Mouse (Mus musculus): ENCODE data around the gene U2surp. TPM values are rescaled to one million over a fixed set of nuclear protein-coding genes. Genes with fewer than 3 reads are reported as not detected.
"Not testable (repeated sequence)": the region's sequence is repeated elsewhere in the genome, so short reads cannot be mapped to it uniquely, and the experiment has no call there.

U2surp gene
- polyA plus RNA-seq, 1 experiment from 2014 or later: 125 TPM

DNA sequence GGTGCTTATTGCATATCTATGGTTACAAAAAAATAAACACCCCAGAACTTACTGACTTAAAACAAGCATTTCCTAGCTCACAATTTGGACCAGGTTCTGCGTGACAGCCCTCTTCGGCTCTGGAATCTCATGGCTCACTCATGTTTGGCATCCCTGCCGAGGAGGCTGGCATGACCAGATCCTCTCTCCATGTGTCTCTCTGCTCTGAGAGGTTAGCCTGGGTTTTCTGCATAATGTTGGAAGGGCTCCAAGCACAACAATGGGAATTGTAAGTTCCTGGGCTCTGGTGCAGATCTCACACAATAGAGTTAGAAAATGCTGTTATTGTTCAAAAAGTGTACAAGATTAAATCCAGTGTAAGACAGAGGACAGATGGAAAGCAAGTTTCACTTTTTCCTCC lies 19.3 kb upstream of the U2surp start:
- Histone ChIP-seq H3K27me3 (ENCODE audit: insufficient read depth, low read length) (no peaks in the 10 kb centered on the region), H3K4me2 (no peak overlapping the region), H3K4me1 (ENCODE audit: insufficient read depth) (no peaks in the 10 kb centered on the region), H3K27ac (ENCODE audit: low read depth) (no peak overlapping the region), H3K9ac (no peak overlapping the region), H3K36me3 (ENCODE audit: insufficient read depth) (no peaks in the 10 kb centered on the region), H3K9me3 (ENCODE audit: low read depth, low read length) (no peaks in the 10 kb centered on the region), H3K4me3 (ENCODE audit: low read depth, low read length) (no peak overlapping the region)
- DNase-seq: no peak
- 65% methylated on average over 3 of the region's 3 CpGs for WGBS
- no peak for ATAC-seq (ENCODE audit: insufficient read depth)
- TF ChIP-seq CTCF (IDR thresholded peaks at IDR 0.05; ENCODE audit: low read depth): no peak

DNA sequence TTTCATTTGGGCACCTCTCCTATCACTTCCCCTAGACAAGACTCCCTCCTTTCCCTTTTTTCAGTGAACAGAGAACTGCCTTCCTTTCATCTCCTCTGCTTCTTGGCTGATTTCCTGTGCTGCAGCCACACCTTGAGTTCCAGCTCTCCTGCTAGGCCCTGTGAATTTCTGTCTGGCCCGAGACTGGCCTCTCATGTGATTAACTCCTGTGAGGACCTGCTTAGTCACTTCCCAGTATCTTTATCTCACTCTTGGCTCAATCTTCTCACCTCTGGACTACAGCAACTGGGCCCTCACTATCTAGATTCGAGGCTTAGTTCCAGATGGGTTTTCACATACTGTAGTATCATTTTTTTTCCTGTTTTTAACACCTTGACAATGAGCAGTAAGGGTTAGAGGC lies 15.9 kb upstream of the U2surp start:
- ATAC-seq (ENCODE audit: insufficient read depth) (no peak), DNase-seq (no peak)
- no peak overlapping the region for H3K4me2 ChIP-seq
- WGBS: 31% methylated on average over 2 of the region's 2 CpGs
- TF ChIP-seq CTCF (IDR thresholded peaks at IDR 0.05; ENCODE audit: low read depth): no peak
- H3K4me1 ChIP-seq (ENCODE audit: insufficient read depth): no peaks in the 10 kb centered on the region
- H3K9me3 ChIP-seq (ENCODE audit: low read depth, low read length): no peaks in the 10 kb centered on the region
- no peaks in the 10 kb centered on the region for H3K27me3 ChIP-seq (ENCODE audit: insufficient read depth, low read length)
- H3K9ac ChIP-seq: no peak overlapping the region
- no peak overlapping the region for H3K27ac ChIP-seq (ENCODE audit: low read depth)
- no peak overlapping the region for H3K4me3 ChIP-seq (ENCODE audit: low read depth, low read length)
- H3K36me3 ChIP-seq (ENCODE audit: insufficient read depth): no peaks in the 10 kb centered on the region

DNA sequence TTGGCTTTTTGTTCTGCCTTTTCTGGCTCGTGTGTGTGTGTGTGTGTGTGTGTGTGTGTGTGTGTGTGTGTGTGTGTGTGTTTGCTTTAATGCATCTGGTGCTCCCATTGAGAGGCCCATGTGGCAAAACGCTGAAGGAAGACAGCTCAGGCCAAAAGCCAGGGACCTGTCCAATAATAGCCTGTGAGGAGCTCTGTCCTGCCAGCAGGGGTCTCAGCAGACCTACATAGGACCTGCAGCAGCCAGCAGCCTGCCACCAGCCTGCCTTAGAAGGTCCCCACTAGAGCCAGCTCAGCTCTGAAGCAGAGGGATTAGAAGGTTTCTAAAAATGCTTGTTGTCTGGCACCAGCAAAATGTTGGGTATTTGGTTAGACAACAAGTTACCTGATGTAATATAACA lies 14.2 kb upstream of the U2surp start:
- Histone ChIP-seq H3K9ac (no peak overlapping the region), H3K4me3 (ENCODE audit: low read depth, low read length) (no peak overlapping the region), H3K4me2 (no peak overlapping the region), H3K27ac (ENCODE audit: low read depth) (no peak overlapping the region), H3K9me3 (ENCODE audit: low read depth, low read length) (no peaks in the 10 kb centered on the region), H3K4me1 (ENCODE audit: insufficient read depth) (no peaks in the 10 kb centered on the region), H3K27me3 (ENCODE audit: insufficient read depth, low read length) (no peaks in the 10 kb centered on the region), H3K36me3 (ENCODE audit: insufficient read depth) (no peaks in the 10 kb centered on the region)
- TF ChIP-seq CTCF (IDR thresholded peaks at IDR 0.05; ENCODE audit: low read depth): peak; percentile 71
- DNase-seq: peak; percentile 69
- peak; percentile 90 for ATAC-seq (ENCODE audit: insufficient read depth)
- 15% methylated on average over 2 of the region's 2 CpGs for WGBS

DNA sequence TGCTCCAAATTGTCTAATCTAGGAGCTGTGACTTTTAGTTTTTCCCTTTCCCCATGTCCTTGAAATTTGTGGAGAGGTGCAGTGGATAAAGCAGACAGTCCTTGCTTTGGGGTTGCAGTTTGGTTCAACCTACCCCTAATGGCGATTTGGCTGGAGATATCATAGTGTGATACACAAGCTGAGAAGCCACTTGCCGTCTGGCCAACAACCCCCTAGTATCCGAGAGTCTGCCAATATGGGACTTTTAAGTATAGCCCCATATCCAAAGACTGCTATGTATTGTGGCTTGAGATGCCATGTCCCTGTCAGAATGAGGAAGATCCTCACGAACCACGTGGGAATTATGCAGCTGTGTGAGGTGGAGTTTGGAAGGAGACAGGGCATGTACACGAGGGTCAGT lies 13.6 kb upstream of the U2surp start:
- H3K9ac ChIP-seq: no peak overlapping the region
- no peaks in the 10 kb centered on the region for H3K27me3 ChIP-seq (ENCODE audit: insufficient read depth, low read length)
- 69% methylated on average over 6 of the region's 6 CpGs for WGBS
- H3K27ac ChIP-seq (ENCODE audit: low read depth): no peak overlapping the region
- H3K4me1 ChIP-seq (ENCODE audit: insufficient read depth): no peaks in the 10 kb centered on the region
- ATAC-seq (ENCODE audit: insufficient read depth) (no peak), DNase-seq (no peak)
- H3K4me2 ChIP-seq: no peak overlapping the region
- no peaks in the 10 kb centered on the region for H3K9me3 ChIP-seq (ENCODE audit: low read depth, low read length)
- H3K4me3 ChIP-seq (ENCODE audit: low read depth, low read length): no peak overlapping the region
- no peak for TF ChIP-seq CTCF (IDR thresholded peaks at IDR 0.05; ENCODE audit: low read depth)
- H3K36me3 ChIP-seq (ENCODE audit: insufficient read depth): no peaks in the 10 kb centered on the region

DNA sequence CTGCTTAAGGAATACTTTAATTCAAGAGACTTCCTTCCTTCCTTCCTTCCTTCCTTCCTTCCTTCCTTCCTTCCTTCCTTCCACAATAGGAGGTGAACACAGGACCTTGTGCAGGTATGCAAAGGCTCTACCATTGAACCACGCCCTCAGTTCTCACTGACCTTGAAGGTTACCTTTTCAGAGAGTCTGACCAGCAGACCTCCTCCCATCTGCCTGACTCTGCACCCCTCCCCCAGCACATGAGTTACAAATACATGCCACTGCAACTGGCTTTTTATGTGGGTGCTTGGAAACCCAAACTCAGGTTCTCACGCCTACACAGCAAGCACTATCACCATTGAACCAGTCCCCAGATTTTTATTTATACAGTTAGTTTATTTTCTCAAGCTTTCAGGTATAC lies 10.8 kb upstream of the U2surp start:
- Histone ChIP-seq H3K9me3 (ENCODE audit: low read depth, low read length) (no peaks in the 10 kb centered on the region), H3K4me2 (no peak overlapping the region), H3K9ac (no peak overlapping the region), H3K4me3 (ENCODE audit: low read depth, low read length) (no peak overlapping the region), H3K36me3 (ENCODE audit: insufficient read depth) (no peaks in the 10 kb centered on the region), H3K27me3 (ENCODE audit: insufficient read depth, low read length) (no peaks in the 10 kb centered on the region), H3K4me1 (ENCODE audit: insufficient read depth) (no peaks in the 10 kb centered on the region), H3K27ac (ENCODE audit: low read depth) (no peak overlapping the region)
- ATAC-seq (ENCODE audit: insufficient read depth) (no peak), DNase-seq (no peak)
- 74% methylated on average over 2 of the region's 2 CpGs for WGBS
- no peak for TF ChIP-seq CTCF (IDR thresholded peaks at IDR 0.05; ENCODE audit: low read depth)

DNA sequence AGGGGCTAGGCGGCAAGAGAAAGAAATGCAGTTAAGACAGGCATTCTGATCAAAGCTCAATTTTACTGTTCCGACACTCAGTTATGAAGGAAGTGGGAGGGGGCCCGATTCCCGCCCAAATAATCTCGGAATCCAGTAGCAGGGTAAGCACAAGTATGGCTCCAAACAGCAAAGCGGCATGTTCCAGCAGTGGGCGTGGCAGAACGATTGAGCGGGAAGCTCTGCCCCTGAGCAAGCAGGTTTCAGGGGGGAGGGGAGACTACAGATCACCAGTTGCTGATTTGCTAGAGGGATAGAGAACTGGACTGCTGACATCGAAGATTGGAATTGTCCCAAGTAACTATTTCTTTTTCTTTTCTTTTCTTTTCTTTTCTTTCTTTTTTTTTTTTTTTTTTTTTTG lies 9.8 kb upstream of the U2surp start:
- no peak overlapping the region for H3K27ac ChIP-seq (ENCODE audit: low read depth)
- H3K27me3 ChIP-seq (ENCODE audit: insufficient read depth, low read length): no peaks in the 10 kb centered on the region
- no peaks in the 10 kb centered on the region for H3K9me3 ChIP-seq (ENCODE audit: low read depth, low read length)
- DNase-seq (peak; percentile 63), ATAC-seq (ENCODE audit: insufficient read depth) (no peak)
- H3K36me3 ChIP-seq (ENCODE audit: insufficient read depth): no peaks in the 10 kb centered on the region
- 36% methylated on average over 10 of the region's 10 CpGs for WGBS
- H3K4me2 ChIP-seq: no peak overlapping the region
- no peak overlapping the region for H3K9ac ChIP-seq
- H3K4me3 ChIP-seq (ENCODE audit: low read depth, low read length): no peak overlapping the region
- H3K4me1 ChIP-seq (ENCODE audit: insufficient read depth): no peaks in the 10 kb centered on the region
- no peak for TF ChIP-seq CTCF (IDR thresholded peaks at IDR 0.05; ENCODE audit: low read depth)

DNA sequence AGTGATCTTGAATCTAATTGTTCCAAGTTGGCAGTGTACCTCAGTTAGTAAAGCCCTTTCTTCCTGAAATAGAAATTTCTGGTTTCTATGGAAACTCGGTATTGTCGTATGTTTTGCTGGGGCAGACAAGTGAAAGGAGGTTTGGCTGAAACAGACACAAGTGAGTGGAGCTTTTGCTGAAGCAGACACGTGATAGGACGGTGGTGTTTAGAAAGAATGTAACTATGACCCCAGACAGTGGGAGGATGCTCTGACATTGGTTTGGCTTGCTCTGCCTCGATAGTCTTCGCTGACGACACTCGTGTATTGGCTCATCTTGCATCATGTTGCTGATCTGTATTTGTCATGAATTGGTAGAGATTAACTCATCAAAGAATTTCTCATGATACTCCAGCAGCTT lies 9.2 kb upstream of the U2surp start:
- DNase-seq: no peak
- H3K9ac ChIP-seq: no peak overlapping the region
- H3K36me3 ChIP-seq (ENCODE audit: insufficient read depth): no peaks in the 10 kb centered on the region
- 76% methylated on average over 8 of the region's 8 CpGs for WGBS
- no peak overlapping the region for H3K4me2 ChIP-seq
- H3K9me3 ChIP-seq (ENCODE audit: low read depth, low read length): no peaks in the 10 kb centered on the region
- H3K4me1 ChIP-seq (ENCODE audit: insufficient read depth): no peaks in the 10 kb centered on the region
- TF ChIP-seq CTCF (IDR thresholded peaks at IDR 0.05; ENCODE audit: low read depth): no peak
- no peak overlapping the region for H3K27ac ChIP-seq (ENCODE audit: low read depth)
- H3K27me3 ChIP-seq (ENCODE audit: insufficient read depth, low read length): no peaks in the 10 kb centered on the region
- H3K4me3 ChIP-seq (ENCODE audit: low read depth, low read length): no peak overlapping the region
- ATAC-seq (ENCODE audit: insufficient read depth): no peak

DNA sequence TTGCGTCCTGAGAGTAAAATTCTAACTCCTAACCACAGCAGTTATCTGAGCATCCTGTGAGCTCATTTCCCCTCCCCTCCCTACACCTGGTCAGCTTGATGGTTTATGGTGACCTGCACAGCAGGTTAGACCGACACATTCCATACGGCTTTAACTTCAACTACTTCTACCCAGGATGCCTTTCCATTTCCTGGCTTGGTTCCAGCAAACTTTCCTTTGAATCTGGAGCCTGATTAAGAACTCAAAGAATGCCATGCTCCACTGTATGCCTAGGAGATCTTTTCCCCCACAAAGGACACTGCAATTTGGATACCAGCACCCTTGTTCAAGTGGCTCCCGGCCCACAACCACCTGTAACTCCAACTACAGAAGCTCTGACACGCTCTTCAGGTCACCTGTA lies 8.8 kb upstream of the U2surp start:
- Histone ChIP-seq H3K4me3 (ENCODE audit: low read depth, low read length) (no peak overlapping the region), H3K4me1 (ENCODE audit: insufficient read depth) (no peaks in the 10 kb centered on the region), H3K27me3 (ENCODE audit: insufficient read depth, low read length) (no peaks in the 10 kb centered on the region), H3K27ac (ENCODE audit: low read depth) (no peak overlapping the region), H3K4me2 (no peak overlapping the region), H3K9me3 (ENCODE audit: low read depth, low read length) (no peaks in the 10 kb centered on the region), H3K36me3 (ENCODE audit: insufficient read depth) (no peaks in the 10 kb centered on the region), H3K9ac (no peak overlapping the region)
- TF ChIP-seq CTCF (IDR thresholded peaks at IDR 0.05; ENCODE audit: low read depth): no peak
- ATAC-seq (ENCODE audit: insufficient read depth): peak; percentile 24; the same call in 1 of the 2 replicates
- 74% methylated on average over 5 of the region's 5 CpGs for WGBS
- DNase-seq: peak; percentile 74

DNA sequence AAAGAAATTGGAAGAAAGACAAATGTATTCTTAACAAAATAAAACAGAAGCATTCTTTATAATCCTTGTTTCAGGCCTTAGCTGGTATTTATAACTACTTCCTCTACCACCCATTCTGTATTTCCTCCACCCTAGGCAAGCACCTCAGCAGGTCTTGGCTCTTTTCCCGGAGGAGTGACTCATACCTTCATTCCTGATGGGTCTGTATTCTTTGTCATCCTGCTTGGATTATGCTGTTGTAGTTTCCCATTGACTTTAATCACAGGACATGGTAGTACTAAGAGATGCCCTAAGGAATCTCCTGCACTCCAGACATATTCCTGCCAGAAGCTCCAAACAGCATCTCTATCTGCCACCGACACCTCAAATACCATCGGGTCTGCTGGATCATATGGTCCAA lies 2.6 kb upstream of the U2surp start:
- not testable (repeated sequence) for H3K36me3 ChIP-seq (ENCODE audit: insufficient read depth); H3K4me3 ChIP-seq (ENCODE audit: low read depth, low read length); H3K4me2 ChIP-seq; H3K27ac ChIP-seq (ENCODE audit: low read depth); H3K27me3 ChIP-seq (ENCODE audit: insufficient read depth, low read length); H3K4me1 ChIP-seq (ENCODE audit: insufficient read depth); H3K9me3 ChIP-seq (ENCODE audit: low read depth, low read length); H3K9ac ChIP-seq; ATAC-seq (ENCODE audit: insufficient read depth)
- peak; percentile 37 for DNase-seq
- 85% methylated on average over 3 of the region's 3 CpGs for WGBS

All from lung, embryonic 14.5 days (tissue).